Mouse (Mus musculus) midbrain, embryonic 16.5 days (tissue): Measurements from ENCODE around the gene H2al1a. TPM values are rescaled to one million over a fixed set of nuclear protein-coding genes. Genes with fewer than 3 reads are reported as not detected.
"Not testable (repeated sequence)": the region's sequence is repeated elsewhere in the genome, so short reads cannot be mapped to it uniquely, and the experiment has no call there.

ENCODE experiments used
- ATAC-seq: fragments of 200-750 bp; cut with Nextera tagmentation; 2 replicates; pipeline ENCODE4 v1.8.0; 2017; ENCODE audit warnings: moderate TSS enrichment
- H3K27ac ChIP-seq: fragments of 300-500 bp; sonication (generic); 2 replicates; pipeline ENCODE4 v1.5.1; 2014; ENCODE audit warnings: mild to moderate bottlenecking, low read length, mixed read lengths
- H3K27me3 ChIP-seq: fragments of 300-500 bp; sonication (generic); 2 replicates; pipeline ENCODE4 v1.6.1; 2014; ENCODE audit warnings: low read depth, low read length, mixed read lengths; ENCODE audit not compliant: control insufficient read depth, insufficient read depth
- H3K36me3 ChIP-seq: fragments of 300-500 bp; sonication (generic); 2 replicates; pipeline ENCODE4 v1.6.1; 2014; ENCODE audit warnings: mild to moderate bottlenecking, low read length, moderate library complexity, mixed read lengths; ENCODE audit not compliant: control insufficient read depth, insufficient read depth
- H3K4me1 ChIP-seq: fragments of 300-500 bp; sonication (generic); 2 replicates; pipeline ENCODE4 v1.6.1; 2014; ENCODE audit warnings: mild to moderate bottlenecking, low read length, mixed read lengths; ENCODE audit not compliant: control insufficient read depth, insufficient read depth
- H3K4me2 ChIP-seq: fragments of 300-500 bp; sonication (generic); 2 replicates; pipeline ENCODE4 v1.6.1; 2014; ENCODE audit warnings: mild to moderate bottlenecking, low read length, mixed read lengths
- H3K4me3 ChIP-seq: fragments of 300-500 bp; sonication (generic); 2 replicates; pipeline ENCODE4 v1.5.1; 2014; ENCODE audit warnings: low read depth, mild to moderate bottlenecking, low read length, moderate library complexity, mixed read lengths
- H3K9ac ChIP-seq: fragments of 300-500 bp; sonication (generic); 2 replicates; pipeline ENCODE4 v1.6.1; 2014; ENCODE audit warnings: low read depth, low read length, mixed read lengths
- H3K9me3 ChIP-seq: fragments of 300-500 bp; sonication (generic); replicated peaks from 2 replicates; pipeline ENCODE4 v1.6.1; 2014; ENCODE audit warnings: mild to moderate bottlenecking, low read length, mixed read lengths; ENCODE audit not compliant: control insufficient read depth, poor library complexity, severe bottlenecking
- WGBS: fragments of 180-500 bp; shearing (Covaris S2); extraction: QIAGEN DNeasy Blood & Tissue Kit; methylation state at CpG from one replicate; pipeline ENCODE4 v1.1.7; 2014; 5-methylcytosine and 5-hydroxymethylcytosine counted together
- polyA plus RNA-seq: library from polyadenylated mRNA; unstranded; fragments of >200 nt; fragmentation: Nextera tagmentation; extraction: Ambion mirVana; gene quantifications from 2 replicates; pipeline ENCODE4 v1.2.1, GENCODE M21; 2015

Gene H2al1a
- polyA plus RNA-seq, 1 experiment from 2014 or later, result not detected

DNA sequence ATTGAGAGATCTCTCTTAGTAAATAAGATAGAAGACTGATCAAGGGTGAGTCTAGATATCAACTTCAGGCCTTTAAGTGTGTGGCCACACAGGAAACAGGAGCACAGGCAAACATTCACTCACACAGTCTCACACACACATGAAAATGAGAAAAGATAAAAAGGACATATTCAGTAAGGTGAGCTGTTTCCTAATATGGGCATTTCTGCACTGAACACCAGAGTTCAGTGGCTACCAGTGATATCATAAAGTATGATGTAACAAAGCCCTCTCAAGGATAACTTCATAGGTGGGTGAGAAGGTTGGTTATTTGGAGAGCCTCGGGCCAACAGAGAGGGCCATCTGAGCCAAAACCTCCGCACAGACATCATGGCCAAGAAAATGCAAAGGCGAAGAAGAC is 18.9 kb downstream of the H2al1a start, which contains the start of gene H2al1g:
Gene H2al1g (plus strand): TSS at position 301 of the 400 bp plus-strand sequence.
- H3K9ac ChIP-seq, H3K36me3 ChIP-seq, H3K4me1 ChIP-seq, H3K9me3 ChIP-seq, H3K27me3 ChIP-seq, H3K27ac ChIP-seq, ATAC-seq, H3K4me2 ChIP-seq, H3K4me3 ChIP-seq: not testable (repeated sequence)
- no CpG with 5 or more reads among the region's 3 CpGs for WGBS

GRCm38 (mm10) chrX:11321192-11321591 is 22.1 kb downstream of the H2al1a start, which contains the start of gene H2al1h:
TSS of gene H2al1h (plus strand) at chrX:11321492.
- ATAC-seq, H3K36me3 ChIP-seq, H3K27me3 ChIP-seq, H3K4me3 ChIP-seq, H3K9me3 ChIP-seq, H3K27ac ChIP-seq, H3K9ac ChIP-seq, H3K4me2 ChIP-seq, H3K4me1 ChIP-seq: not testable (repeated sequence)
- WGBS, result no CpG with 5 or more reads among the region's 6 CpGs

DNA sequence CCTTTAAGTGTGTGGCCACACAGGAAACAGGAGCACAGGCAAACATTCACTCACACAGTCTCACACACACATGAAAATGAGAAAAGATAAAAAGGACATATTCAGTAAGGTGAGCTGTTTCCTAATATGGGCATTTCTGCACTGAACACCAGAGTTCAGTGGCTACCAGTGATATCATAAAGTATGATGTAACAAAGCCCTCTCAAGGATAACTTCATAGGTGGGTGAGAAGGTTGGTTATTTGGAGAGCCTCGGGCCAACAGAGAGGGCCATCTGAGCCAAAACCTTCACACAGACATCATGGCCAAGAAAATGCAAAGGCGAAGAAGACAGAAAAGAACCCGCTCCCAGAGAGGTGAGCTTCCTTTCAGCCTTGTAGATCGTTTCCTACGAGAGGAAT is 25.3 kb downstream of the H2al1a start, which contains the start of gene H2al1i:
Gene H2al1i (plus strand): TSS at position 301 of the 400 bp plus-strand sequence.
- H3K27me3 ChIP-seq, H3K9me3 ChIP-seq, ATAC-seq, H3K4me3 ChIP-seq, H3K27ac ChIP-seq, H3K36me3 ChIP-seq, H3K4me2 ChIP-seq, H3K9ac ChIP-seq, H3K4me1 ChIP-seq: not testable (repeated sequence)
- 83% methylated on average over 2 of the region's 5 CpGs for WGBS

DNA sequence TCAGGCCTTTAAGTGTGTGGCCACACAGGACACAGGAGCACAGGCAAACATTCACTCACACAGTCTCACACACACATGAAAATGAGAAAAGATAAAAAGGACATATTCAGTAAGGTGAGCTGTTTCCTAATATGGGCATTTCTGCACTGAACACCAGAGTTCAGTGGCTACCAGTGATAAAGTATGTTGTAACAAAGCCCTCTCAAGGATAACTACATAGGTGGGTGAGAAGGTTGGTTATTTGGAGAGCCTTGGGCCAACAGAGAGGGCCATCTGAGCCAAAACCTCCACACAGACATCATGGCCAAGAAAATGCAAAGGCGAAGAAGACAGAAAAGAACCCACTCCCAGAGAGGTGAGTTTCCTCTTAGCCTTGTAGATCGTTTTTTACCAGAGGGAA is 28.5 kb downstream of the H2al1a start, which contains the start of gene H2al1j:
Gene H2al1j (plus strand): TSS at position 301 of the 400 bp plus-strand sequence.
- ATAC-seq, H3K27ac ChIP-seq, H3K9me3 ChIP-seq, H3K36me3 ChIP-seq, H3K27me3 ChIP-seq, H3K4me2 ChIP-seq, H3K9ac ChIP-seq, H3K4me3 ChIP-seq, H3K4me1 ChIP-seq: not testable (repeated sequence)
- 81% methylated on average over 2 of the region's 2 CpGs for WGBS

- no peak overlapping the region for H3K4me3 ChIP-seq
- H3K36me3 ChIP-seq, result no peaks in the 10 kb centered on the region
- no peaks in the 10 kb centered on the region for H3K9me3 ChIP-seq
- H3K4me1 ChIP-seq, result no peaks in the 10 kb centered on the region
- no peak for ATAC-seq
- H3K9ac ChIP-seq, result no peak overlapping the region
- no peaks in the 10 kb centered on the region for H3K27me3 ChIP-seq
- H3K4me2 ChIP-seq, result no peak overlapping the region
- 52% methylated on average over 9 of the region's 9 CpGs for WGBS
- no peak overlapping the region; the same call in 1 of the 2 replicates for H3K27ac ChIP-seq
Observed at GRCm38 (mm10) chrX:11345762-11346161, 46.7 kb downstream of the H2al1a start.

DNA sequence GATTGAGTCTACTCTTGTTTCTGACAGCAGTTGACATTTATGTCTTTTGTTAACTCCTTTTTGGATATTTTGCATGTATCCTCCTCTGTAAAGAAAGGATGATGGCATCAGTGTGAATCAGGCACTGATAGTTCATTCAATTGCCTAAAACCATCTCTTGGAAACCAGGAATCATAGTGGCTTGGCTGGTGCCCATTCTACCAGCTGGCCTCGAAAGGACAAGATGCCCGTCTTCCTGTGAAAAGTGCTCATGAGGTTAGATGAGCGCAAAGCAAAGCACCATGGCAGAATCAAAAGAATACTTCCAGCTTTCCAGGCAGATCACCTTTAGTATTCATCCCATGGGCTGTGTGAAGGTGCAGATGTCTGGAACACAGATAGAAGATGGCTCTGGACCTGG is 47.7 kb downstream of the H2al1a start:
- ATAC-seq, result no peak
- no peak overlapping the region for H3K9ac ChIP-seq
- H3K27ac ChIP-seq, result no peak overlapping the region
- no peaks in the 10 kb centered on the region for H3K9me3 ChIP-seq
- H3K4me2 ChIP-seq, result no peak overlapping the region
- WGBS, result 91% methylated on average over 3 of the region's 3 CpGs
- no peaks in the 10 kb centered on the region for H3K36me3 ChIP-seq
- H3K4me1 ChIP-seq, result no peaks in the 10 kb centered on the region
- H3K27me3 ChIP-seq, result no peaks in the 10 kb centered on the region
- no peak overlapping the region for H3K4me3 ChIP-seq

Other genes with a start within 250 kb of the H2al1a start
- gene H2al1b, start 3.2 kb downstream of the H2al1a start, polyA plus RNA-seq, result not detected in 2 replicates
- not detected in 2 replicates for gene H2al1c, start 6.4 kb downstream of the H2al1a start, polyA plus RNA-seq
- not detected in 2 replicates for gene H2al1d, start 9.6 kb downstream of the H2al1a start, polyA plus RNA-seq
- gene H2al1e, start 12.7 kb downstream of the H2al1a start, polyA plus RNA-seq, result not detected in 2 replicates
- not detected in 2 replicates for gene H2al1f, start 15.9 kb downstream of the H2al1a start, polyA plus RNA-seq
- gene H2al1g, start 19.0 kb downstream of the H2al1a start, polyA plus RNA-seq, result not detected in 2 replicates
- gene H2al1h, start 22.2 kb downstream of the H2al1a start, polyA plus RNA-seq, result not detected in 2 replicates
- gene H2al1i, start 25.4 kb downstream of the H2al1a start, polyA plus RNA-seq, result not detected in 2 replicates
- gene H2al1j, start 28.6 kb downstream of the H2al1a start, polyA plus RNA-seq, result not detected in 2 replicates